Mouse (Mus musculus): ENCODE measurements around the gene Gpc5. TPM values are rescaled to one million over a fixed set of nuclear protein-coding genes. Genes with fewer than 3 reads are reported as not detected.

Gpc5 gene
- polyA plus RNA-seq, 1 experiment from 2014 or later, result 2.5 TPM

GRCm38 (mm10) chr14:115148821-115149220, 56.8 kb downstream of the Gpc5 start:
- no peak overlapping the region for H3K27ac ChIP-seq (replicated peaks; ENCODE audit: low read depth, low read length)

DNA sequence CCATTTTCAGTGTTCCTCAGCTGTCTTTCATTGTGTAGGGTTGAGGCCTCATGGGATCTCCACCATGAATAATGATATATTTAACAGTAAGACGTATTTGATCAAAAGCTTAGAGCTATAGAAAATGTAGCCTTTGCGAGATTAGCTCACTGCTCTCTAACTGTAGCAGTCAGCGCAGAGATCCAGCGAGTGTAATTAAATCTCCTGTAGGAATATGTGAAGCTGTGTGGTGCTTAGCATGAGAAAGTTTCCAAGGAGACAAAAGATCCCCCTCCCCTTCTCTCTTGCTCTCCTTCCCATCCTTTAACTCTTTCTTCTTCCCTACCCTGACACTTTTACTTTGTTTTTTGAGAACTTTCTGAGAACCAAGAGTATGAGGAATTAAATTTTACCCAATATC, 64.6 kb downstream of the Gpc5 start:
- DNase-seq (ENCODE audit: low spot score) (no peak), ATAC-seq (ENCODE audit: insufficient number of reproducible peaks, low FRiP score, low TSS enrichment, low read depth) (no peak)
- Histone ChIP-seq H3K4me3 (ENCODE audit: low read depth, low read length) (no peak overlapping the region), H3K4me2 (ENCODE audit: low read depth, severe bottlenecking) (no peak overlapping the region), H3K9ac (ENCODE audit: low read length) (no peak overlapping the region), H3K9me3 (ENCODE audit: control insufficient read depth, low read length) (no peaks in the 10 kb centered on the region), H3K4me1 (ENCODE audit: control insufficient read depth, insufficient read depth, low read length) (no peaks in the 10 kb centered on the region), H3K27me3 (ENCODE audit: control insufficient read depth, insufficient read depth, low read length) (no peaks in the 10 kb centered on the region), H3K27ac (replicated peaks; ENCODE audit: low read depth, low read length) (no peak overlapping the region), H3K36me3 (ENCODE audit: control insufficient read depth, insufficient read depth, low read length) (no peaks in the 10 kb centered on the region)
- 81% methylated on average over 4 of the region's 4 CpGs for WGBS

More at GRCm38 (mm10) chr14:115148821-115149220, 56.8 kb downstream of the Gpc5 start:
- Histone ChIP-seq H3K4me2 (ENCODE audit: low read depth, severe bottlenecking) (no peak overlapping the region), H3K27me3 (ENCODE audit: control insufficient read depth, insufficient read depth, low read length) (no peaks in the 10 kb centered on the region), H3K36me3 (ENCODE audit: control insufficient read depth, insufficient read depth, low read length) (no peaks in the 10 kb centered on the region), H3K4me3 (ENCODE audit: low read depth, low read length) (no peak overlapping the region), H3K9me3 (ENCODE audit: control insufficient read depth, low read length) (no peaks in the 10 kb centered on the region), H3K4me1 (ENCODE audit: control insufficient read depth, insufficient read depth, low read length) (no peaks in the 10 kb centered on the region), H3K9ac (ENCODE audit: low read length) (no peak overlapping the region)
- 78% methylated on average over 3 of the region's 3 CpGs for WGBS
- no peak for ATAC-seq (ENCODE audit: insufficient number of reproducible peaks, low FRiP score, low TSS enrichment, low read depth)
- no peak for DNase-seq (ENCODE audit: low spot score)

- Histone ChIP-seq H3K9me3 (ENCODE audit: control insufficient read depth, low read length) (no peaks in the 10 kb centered on the region), H3K27me3 (ENCODE audit: control insufficient read depth, insufficient read depth, low read length) (no peaks in the 10 kb centered on the region), H3K27ac (replicated peaks; ENCODE audit: low read depth, low read length) (no peak overlapping the region), H3K9ac (ENCODE audit: low read length) (no peak overlapping the region), H3K4me3 (ENCODE audit: low read depth, low read length) (no peak overlapping the region), H3K4me2 (ENCODE audit: low read depth, severe bottlenecking) (no peak overlapping the region), H3K36me3 (ENCODE audit: control insufficient read depth, insufficient read depth, low read length) (no peaks in the 10 kb centered on the region), H3K4me1 (ENCODE audit: control insufficient read depth, insufficient read depth, low read length) (no peaks in the 10 kb centered on the region)
- ATAC-seq (ENCODE audit: insufficient number of reproducible peaks, low FRiP score, low TSS enrichment, low read depth) (no peak), DNase-seq (ENCODE audit: low spot score) (no peak)
- WGBS, result 62% methylated on average over 3 of the region's 3 CpGs
These were observed 85.4 kb downstream of the Gpc5 start for GRCm38 (mm10) chr14:115177322-115177836.

- Histone ChIP-seq H3K4me2 (ENCODE audit: low read depth, severe bottlenecking) (no peak overlapping the region), H3K9me3 (ENCODE audit: control insufficient read depth, low read length) (no peaks in the 10 kb centered on the region), H3K4me3 (ENCODE audit: low read depth, low read length) (no peak overlapping the region), H3K4me1 (ENCODE audit: control insufficient read depth, insufficient read depth, low read length) (no peaks in the 10 kb centered on the region), H3K9ac (ENCODE audit: low read length) (no peak overlapping the region), H3K27me3 (ENCODE audit: control insufficient read depth, insufficient read depth, low read length) (no peaks in the 10 kb centered on the region), H3K36me3 (ENCODE audit: control insufficient read depth, insufficient read depth, low read length) (no peaks in the 10 kb centered on the region), H3K27ac (replicated peaks; ENCODE audit: low read depth, low read length) (no peak overlapping the region)
- 70% methylated on average over 5 of the region's 5 CpGs for WGBS
- ATAC-seq (ENCODE audit: insufficient number of reproducible peaks, low FRiP score, low TSS enrichment, low read depth), result no peak
- no peak for DNase-seq (ENCODE audit: low spot score)
These were observed 87.9 kb downstream of the Gpc5 start for GRCm38 (mm10) chr14:115179925-115180324.

GRCm38 (mm10) chr14:115188256-115188655, 96.2 kb downstream of the Gpc5 start:
- WGBS, result 89% methylated on average over 8 of the region's 8 CpGs
- Histone ChIP-seq H3K36me3 (ENCODE audit: control insufficient read depth, insufficient read depth, low read length) (no peaks in the 10 kb centered on the region), H3K9ac (ENCODE audit: low read length) (no peak overlapping the region), H3K4me2 (ENCODE audit: low read depth, severe bottlenecking) (no peak overlapping the region), H3K27me3 (ENCODE audit: control insufficient read depth, insufficient read depth, low read length) (no peaks in the 10 kb centered on the region), H3K4me1 (ENCODE audit: control insufficient read depth, insufficient read depth, low read length) (no peaks in the 10 kb centered on the region), H3K4me3 (ENCODE audit: low read depth, low read length) (no peak overlapping the region), H3K9me3 (ENCODE audit: control insufficient read depth, low read length) (no peaks in the 10 kb centered on the region), H3K27ac (replicated peaks; ENCODE audit: low read depth, low read length) (no peak overlapping the region)
- no peak for DNase-seq (ENCODE audit: low spot score)
- ATAC-seq (ENCODE audit: insufficient number of reproducible peaks, low FRiP score, low TSS enrichment, low read depth), result no peak

- WGBS, result 83% methylated on average over 5 of the region's 5 CpGs
- H3K36me3 ChIP-seq (ENCODE audit: control insufficient read depth, insufficient read depth, low read length), result no peaks in the 10 kb centered on the region
These were observed 136.1 kb downstream of the Gpc5 start for GRCm38 (mm10) chr14:115228075-115228474.

GRCm38 (mm10) chr14:115236387-115236786, 144.4 kb downstream of the Gpc5 start:
- Histone ChIP-seq H3K9me3 (ENCODE audit: control insufficient read depth, low read length) (no peaks in the 10 kb centered on the region), H3K4me2 (ENCODE audit: low read depth, severe bottlenecking) (no peak overlapping the region), H3K4me3 (ENCODE audit: low read depth, low read length) (no peak overlapping the region), H3K27me3 (ENCODE audit: control insufficient read depth, insufficient read depth, low read length) (no peaks in the 10 kb centered on the region), H3K36me3 (ENCODE audit: control insufficient read depth, insufficient read depth, low read length) (no peaks in the 10 kb centered on the region), H3K4me1 (ENCODE audit: control insufficient read depth, insufficient read depth, low read length) (no peaks in the 10 kb centered on the region), H3K9ac (ENCODE audit: low read length) (no peak overlapping the region), H3K27ac (replicated peaks; ENCODE audit: low read depth, low read length) (no peak overlapping the region)
- DNase-seq (ENCODE audit: low spot score), result no peak
- no peak for ATAC-seq (ENCODE audit: insufficient number of reproducible peaks, low FRiP score, low TSS enrichment, low read depth)
- 48% methylated on average over 4 of the region's 4 CpGs for WGBS

More at GRCm38 (mm10) chr14:115228075-115228474, 136.1 kb downstream of the Gpc5 start:
- H3K4me3 ChIP-seq (ENCODE audit: low read depth, low read length), result no peak overlapping the region
- ATAC-seq (ENCODE audit: insufficient number of reproducible peaks, low FRiP score, low TSS enrichment, low read depth) (no peak), DNase-seq (ENCODE audit: low spot score) (no peak)
- H3K9ac ChIP-seq (ENCODE audit: low read length), result no peak overlapping the region
- H3K27me3 ChIP-seq (ENCODE audit: control insufficient read depth, insufficient read depth, low read length), result no peaks in the 10 kb centered on the region
- H3K27ac ChIP-seq (replicated peaks; ENCODE audit: low read depth, low read length), result no peak overlapping the region
- no peaks in the 10 kb centered on the region for H3K4me1 ChIP-seq (ENCODE audit: control insufficient read depth, insufficient read depth, low read length)
- H3K4me2 ChIP-seq (ENCODE audit: low read depth, severe bottlenecking), result no peak overlapping the region
- H3K9me3 ChIP-seq (ENCODE audit: control insufficient read depth, low read length), result no peaks in the 10 kb centered on the region

DNA sequence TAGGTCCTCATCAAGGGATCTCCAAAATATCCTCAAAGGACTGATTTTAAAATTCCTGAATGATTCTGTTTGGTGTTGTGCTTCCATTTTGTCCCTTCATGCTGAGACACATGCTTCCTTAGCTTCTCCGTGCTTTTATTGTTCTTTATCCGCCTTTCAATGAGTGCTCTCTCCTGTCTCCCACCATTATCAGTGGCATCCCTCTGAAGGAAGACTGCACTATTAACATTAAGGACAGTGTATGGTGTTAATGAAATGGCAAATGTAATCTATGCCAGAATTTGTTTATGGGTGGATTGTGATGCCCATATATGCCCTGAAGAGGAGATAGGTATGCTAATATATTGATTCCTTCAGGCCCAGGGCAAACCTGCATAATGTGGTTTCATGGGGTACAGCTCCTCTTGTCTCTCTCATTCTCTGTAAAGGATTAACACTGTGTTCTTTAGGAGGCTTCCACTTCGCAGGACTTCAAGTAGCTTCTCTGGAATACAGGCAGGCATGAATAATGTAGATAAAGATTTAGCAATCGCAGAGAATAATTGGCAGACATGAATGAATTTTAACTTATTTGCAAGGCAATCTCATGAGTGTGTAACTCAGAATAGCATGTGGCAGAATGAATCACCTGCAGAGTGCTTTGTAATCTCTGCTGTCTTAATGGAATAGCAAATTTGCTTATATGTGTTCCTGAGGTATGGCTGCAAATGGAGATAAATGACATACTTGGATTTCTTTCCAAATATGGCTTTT, 148.8 kb downstream of the Gpc5 start:
- Histone ChIP-seq H3K4me2 (ENCODE audit: low read depth, severe bottlenecking) (no peak overlapping the region), H3K9ac (ENCODE audit: low read length) (no peak overlapping the region), H3K4me3 (ENCODE audit: low read depth, low read length) (no peak overlapping the region), H3K36me3 (ENCODE audit: control insufficient read depth, insufficient read depth, low read length) (no peaks in the 10 kb centered on the region), H3K4me1 (ENCODE audit: control insufficient read depth, insufficient read depth, low read length) (no peaks in the 10 kb centered on the region), H3K9me3 (ENCODE audit: control insufficient read depth, low read length) (no peaks in the 10 kb centered on the region), H3K27me3 (ENCODE audit: control insufficient read depth, insufficient read depth, low read length) (no peaks in the 10 kb centered on the region), H3K27ac (replicated peaks; ENCODE audit: low read depth, low read length) (no peak overlapping the region)
- DNase-seq (ENCODE audit: low spot score) (no peak), ATAC-seq (ENCODE audit: insufficient number of reproducible peaks, low FRiP score, low TSS enrichment, low read depth) (no peak)
- 78% methylated on average over 4 of the region's 4 CpGs for WGBS
